Mouse (Mus musculus): ENCODE results near the gene 1700001P01Rik.

DNA sequence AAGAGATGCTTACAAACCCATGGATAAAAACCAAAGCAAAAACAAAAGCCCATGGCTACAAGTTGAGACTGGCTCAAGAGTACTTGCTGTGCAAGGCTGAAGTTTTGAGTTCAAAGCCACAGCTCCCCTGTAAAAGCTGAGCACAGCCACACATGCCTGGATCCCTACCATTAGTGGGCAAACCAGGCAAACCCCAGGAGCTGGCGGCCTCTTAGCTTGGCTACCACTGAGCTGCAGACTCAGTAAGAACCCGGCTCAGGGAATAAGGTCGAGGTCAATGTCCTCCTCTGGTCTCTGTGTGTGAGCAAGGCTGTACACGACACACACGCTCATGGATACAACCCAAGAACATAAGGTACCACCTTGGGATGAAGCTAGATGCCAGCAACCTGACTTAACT, 27.2 kb downstream of the 1700001P01Rik start:
- TF ChIP-seq CTCF (IDR thresholded peaks at IDR 0.05; ENCODE audit: borderline replicate concordance, insufficient read depth, low read length) (no peak), POLR2A (IDR thresholded peaks at IDR 0.05; ENCODE audit: low read depth, low read length) (no peak)
